ENCODE assay signal across 8 mouse cellular contexts in the genomic region with DNA sequence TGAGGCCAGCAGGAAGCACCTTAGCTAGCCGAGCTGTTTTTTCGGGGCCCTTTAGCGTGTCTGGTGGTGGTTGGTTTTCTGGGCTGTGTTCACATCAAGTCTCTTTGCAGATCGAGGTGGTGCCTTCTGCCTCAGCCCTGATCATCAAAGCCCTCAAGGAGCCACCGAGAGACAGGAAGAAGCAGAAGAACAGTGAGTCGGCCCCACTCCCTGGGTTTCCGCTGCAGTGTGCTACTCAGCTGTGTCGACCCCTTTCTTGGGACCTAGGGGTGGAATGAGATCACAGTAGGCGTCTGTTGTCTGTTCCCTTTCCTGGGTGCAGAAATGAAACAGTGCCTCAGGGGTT. TPM values are rescaled to one million over a fixed set of nuclear protein-coding genes. Genes with fewer than 3 reads are reported as not detected.
A peak's percentile ranks its signal among the peaks of the same experiment; 100 is the strongest.
DNase-seq lines count a peak whose midpoint lies in the region; ATAC-seq and TF ChIP-seq lines count a peak whose summit lies in the region.

No protein-coding gene starts in this region.

- peak overlapping the region; percentile 90 for H3K4me3 ChIP-seq in kidney, embryonic 15.5 days (replicated peaks)
- H3K4me3 ChIP-seq in bone marrow, adult 2 months (replicated peaks; ENCODE audit: control insufficient read depth, low read depth, low read length) = peak overlapping the region; percentile 54
- H3K4me3 ChIP-seq in intestine, embryonic 15.5 days (replicated peaks) = peak overlapping the region; percentile 54
- H3K4me3 ChIP-seq in neural tube, embryonic 15.5 days (replicated peaks) = peak overlapping the region; percentile 76

- H3K27me3 ChIP-seq in kidney, embryonic 15.5 days = no peaks in the 10 kb centered on the region
- no peaks in the 10 kb centered on the region for H3K27me3 ChIP-seq in intestine, embryonic 15.5 days (replicated peaks)
- H3K27me3 ChIP-seq in neural tube, embryonic 15.5 days (replicated peaks) = no peaks in the 10 kb centered on the region

- H3K9me3 ChIP-seq in kidney, embryonic 15.5 days (replicated peaks) = no peaks in the 10 kb centered on the region
- no peaks in the 10 kb centered on the region for H3K9me3 ChIP-seq in intestine, embryonic 15.5 days
- no peaks in the 10 kb centered on the region for H3K9me3 ChIP-seq in neural tube, embryonic 15.5 days (replicated peaks)

- no peak for TF ChIP-seq CTCF in bone marrow, adult 2 months (IDR thresholded peaks at IDR 0.05; ENCODE audit: control insufficient read depth, insufficient read depth, low read length)

- H3K4me1 ChIP-seq in kidney, embryonic 15.5 days = peaks cover 59% of the 10 kb centered on the region
- peaks cover 5% of the 10 kb centered on the region; the same call in 1 of the 2 replicates for H3K4me1 ChIP-seq in bone marrow, adult 2 months (ENCODE audit: control insufficient read depth, insufficient read depth, low read length)
- peaks cover 33% of the 10 kb centered on the region for H3K4me1 ChIP-seq in intestine, embryonic 15.5 days (replicated peaks)
- H3K4me1 ChIP-seq in neural tube, embryonic 15.5 days = peaks cover 55% of the 10 kb centered on the region

- DNase-seq in kidney, adult 8-10 months = no peak
- no peak for DNase-seq in urinary bladder, postnatal 25 days (ENCODE audit: low spot score)
- no peak for DNase-seq in left cerebral cortex, adult 8-10 months (ENCODE audit: low spot score in 2 of 2)
- no peak for DNase-seq in gastrocnemius, postnatal 4 days (ENCODE audit: low spot score in 2 of 2)

- H3K36me3 ChIP-seq in kidney, embryonic 15.5 days = peaks cover 32% of the 10 kb centered on the region
- H3K36me3 ChIP-seq in intestine, embryonic 15.5 days = peaks cover 20% of the 10 kb centered on the region
- peaks cover 22% of the 10 kb centered on the region for H3K36me3 ChIP-seq in neural tube, embryonic 15.5 days

- H3K27ac ChIP-seq in kidney, embryonic 15.5 days = peak overlapping the region; percentile 91
- H3K27ac ChIP-seq in bone marrow, adult 2 months (ENCODE audit: control insufficient read depth, insufficient read depth, low read depth, low read length, poor library complexity) = peak overlapping the region; percentile 17; the same call in 1 of the 2 replicates
- H3K27ac ChIP-seq in intestine, embryonic 15.5 days = peak overlapping the region; percentile 88
- H3K27ac ChIP-seq in neural tube, embryonic 15.5 days (replicated peaks) = no peak overlapping the region

- no peak for ATAC-seq in kidney, embryonic 15.5 days (replicated peaks; ENCODE audit: low FRiP score)
- no peak for ATAC-seq in intestine, embryonic 15.5 days
- ATAC-seq in neural tube, embryonic 15.5 days (ENCODE audit: low FRiP score) = no peak

- TF ChIP-seq POLR2A in bone marrow, adult 2 months (IDR thresholded peaks at IDR 0.05; ENCODE audit: borderline replicate concordance, control insufficient read depth, low read depth, low read length) = no peak

- WGBS in kidney, embryonic 15.5 days = 2% methylated on average over 9 of the region's 9 CpGs
- WGBS in bone marrow, adult 2 months = 5% methylated on average over 9 of the region's 9 CpGs
- 8% methylated on average over 9 of the region's 9 CpGs for WGBS in intestine, embryonic 15.5 days
- WGBS in neural tube, embryonic 15.5 days = 10% methylated on average over 9 of the region's 9 CpGs

- H3K4me2 ChIP-seq in kidney, embryonic 15.5 days = peak overlapping the region; percentile 68
- peak overlapping the region; percentile 76 for H3K4me2 ChIP-seq in intestine, embryonic 15.5 days (replicated peaks)
- H3K4me2 ChIP-seq in neural tube, embryonic 15.5 days = peak overlapping the region; percentile 81

- peak overlapping the region; percentile 98 for H3K9ac ChIP-seq in kidney, embryonic 15.5 days
- H3K9ac ChIP-seq in intestine, embryonic 15.5 days = peak overlapping the region; percentile 77
- peak overlapping the region; percentile 88 for H3K9ac ChIP-seq in neural tube, embryonic 15.5 days (replicated peaks)

RNA-seq across cellular contexts. Expression of a gene that starts 1.4 kb away (rescaled TPM):
- polyA plus RNA-seq in kidney, embryonic 15.5 days (2015; fragmentation: Nextera tagmentation; extraction: Ambion mirVana) = 11.2 and 12.2 TPM in 2 replicates
- polyA plus RNA-seq in bone marrow, adult 2 months (2011; ENCODE audit: insufficient read depth, insufficient read length, low replicate concordance, missing spikeins) = 2.3 and 4.1 TPM in 2 replicates
- polyA plus RNA-seq in intestine, embryonic 15.5 days (2015; fragmentation: Nextera tagmentation; extraction: Ambion mirVana) = 7.2 and 7.7 TPM in 2 replicates
- 22.0 and 23.5 TPM in 2 replicates for polyA plus RNA-seq in neural tube, embryonic 15.5 days (2015; fragmentation: Nextera tagmentation; extraction: Ambion mirVana)
- total RNA-seq in left cerebral cortex, adult 8-10 months (2022) = 10 to 100 TPM; 37.5 to 44.2 (median 38.6) TPM
- 10 to 100 TPM; 20.0 to 22.0 TPM for total RNA-seq in gastrocnemius, postnatal 4 days (2021)

RNA-seq across cellular contexts. Expression of a gene that starts 1.5 kb away (rescaled TPM):
- polyA plus RNA-seq in kidney, embryonic 15.5 days (2015; fragmentation: Nextera tagmentation; extraction: Ambion mirVana) = 204 and 210 TPM in 2 replicates
- 32.7 and 113 TPM in 2 replicates for polyA plus RNA-seq in bone marrow, adult 2 months (2011; ENCODE audit: insufficient read depth, insufficient read length, low replicate concordance, missing spikeins)
- polyA plus RNA-seq in intestine, embryonic 15.5 days (2015; fragmentation: Nextera tagmentation; extraction: Ambion mirVana) = 185 and 190 TPM in 2 replicates
- polyA plus RNA-seq in neural tube, embryonic 15.5 days (2015; fragmentation: Nextera tagmentation; extraction: Ambion mirVana) = 104 and 116 TPM in 2 replicates
- total RNA-seq in left cerebral cortex, adult 8-10 months (2022) = 100 to 1,000 TPM; 114 to 127 (median 119) TPM
- 100 to 1,000 TPM; 212 to 221 TPM for total RNA-seq in gastrocnemius, postnatal 4 days (2021)

RNA-seq across cellular contexts. Expression of a gene that starts 19.0 kb away (rescaled TPM):
- polyA plus RNA-seq in kidney, embryonic 15.5 days (2015; fragmentation: Nextera tagmentation; extraction: Ambion mirVana) = 28.9 and 30.6 TPM in 2 replicates
- 6.4 and 6.7 TPM in 2 replicates for polyA plus RNA-seq in bone marrow, adult 2 months (2011; ENCODE audit: insufficient read depth, insufficient read length, low replicate concordance, missing spikeins)
- polyA plus RNA-seq in intestine, embryonic 15.5 days (2015; fragmentation: Nextera tagmentation; extraction: Ambion mirVana) = 16.8 and 19.3 TPM in 2 replicates
- 24.7 and 27.6 TPM in 2 replicates for polyA plus RNA-seq in neural tube, embryonic 15.5 days (2015; fragmentation: Nextera tagmentation; extraction: Ambion mirVana)
- total RNA-seq in left cerebral cortex, adult 8-10 months (2022) = 10 to 100 TPM; 21.9 to 27.0 (median 24.9) TPM
- total RNA-seq in gastrocnemius, postnatal 4 days (2021) = 1 to 10 TPM; 8.8 to 9.7 TPM
